Mouse (Mus musculus) layer of hippocampus, adult 9-10 months (tissue): ENCODE results near the gene Adra1d.

Source experiments
- DNase-seq: peaks from one replicate; pipeline ENCODE4 v3.0.0; 2022; ENCODE audit warnings: low spot score

Gene Adra1d

GRCm38 (mm10) chr2:131561891-131562585 lies at the start of gene Adra1d:
Adra1d (minus strand) TSS chr2:131562283.
- no peak for DNase-seq

GRCm38 (mm10) chr2:131601881-131602280 lies 39.8 kb upstream of the Adra1d start:
- DNase-seq, result no peak

GRCm38 (mm10) chr2:131594871-131595270 lies 32.8 kb upstream of the Adra1d start:
- no peak for DNase-seq

DNA sequence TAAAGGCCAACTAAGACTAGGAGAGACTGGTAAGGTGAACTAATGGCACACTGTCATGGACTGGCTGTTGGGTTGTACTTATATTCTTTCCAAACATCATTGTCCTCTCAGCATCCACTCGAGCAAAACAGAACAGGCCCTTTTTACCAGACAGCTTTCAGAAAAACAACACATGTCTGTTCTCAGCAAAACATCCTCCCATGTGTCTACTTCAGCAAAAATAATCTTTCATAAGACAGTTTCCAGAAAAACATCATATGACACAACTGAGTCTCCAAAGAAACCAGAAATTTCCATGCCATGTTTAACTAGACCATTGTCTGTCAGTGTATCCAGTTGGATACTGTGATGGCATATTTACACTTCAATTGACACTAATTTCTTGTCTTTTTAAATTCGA lies 25.4 kb upstream of the Adra1d start:
- peak; percentile 26 for DNase-seq

GRCm38 (mm10) chr2:131581506-131581905 lies 19.4 kb upstream of the Adra1d start:
- no peak for DNase-seq

- DNase-seq, result no peak
These were observed 571 bp upstream of the Adra1d start for GRCm38 (mm10) chr2:131562586-131563122.

DNA sequence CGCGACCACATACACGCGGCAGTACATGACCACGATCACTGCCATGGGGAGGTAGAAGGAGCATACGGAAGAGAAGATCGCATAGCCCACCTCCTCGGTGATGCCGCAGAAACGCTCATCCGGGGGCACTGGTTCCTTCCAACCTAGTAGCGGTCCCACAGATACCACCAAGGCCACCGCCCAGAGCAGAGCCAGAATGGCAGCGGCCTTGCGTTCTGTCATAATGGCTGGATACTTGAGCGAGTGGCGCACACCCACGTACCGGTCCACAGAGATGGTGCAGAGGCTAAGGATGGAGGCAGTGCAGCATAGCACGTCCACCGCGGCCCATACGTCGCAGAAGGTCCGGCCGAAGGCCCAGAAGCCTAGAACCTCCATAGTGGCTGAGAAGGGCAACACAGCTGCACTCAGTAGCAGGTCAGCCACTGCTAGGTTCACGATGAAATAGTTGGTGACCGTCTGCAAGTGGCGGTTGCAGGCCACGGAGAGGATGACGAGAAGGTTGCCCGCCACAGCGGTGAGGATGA lies 676 bp downstream of the Adra1d start:
- DNase-seq, result no peak

- no peak for DNase-seq
These were observed 1.7 kb downstream of the Adra1d start for GRCm38 (mm10) chr2:131560205-131560919.

GRCm38 (mm10) chr2:131557896-131558295 lies 4.2 kb downstream of the Adra1d start:
- DNase-seq, result no peak

GRCm38 (mm10) chr2:131552736-131553400 lies 9.2 kb downstream of the Adra1d start:
- DNase-seq, result no peak

GRCm38 (mm10) chr2:131551701-131552620 lies 10.1 kb downstream of the Adra1d start:
- DNase-seq, result no peak

- no peak for DNase-seq
These were observed 11.2 kb downstream of the Adra1d start for GRCm38 (mm10) chr2:131550906-131551305.

DNA sequence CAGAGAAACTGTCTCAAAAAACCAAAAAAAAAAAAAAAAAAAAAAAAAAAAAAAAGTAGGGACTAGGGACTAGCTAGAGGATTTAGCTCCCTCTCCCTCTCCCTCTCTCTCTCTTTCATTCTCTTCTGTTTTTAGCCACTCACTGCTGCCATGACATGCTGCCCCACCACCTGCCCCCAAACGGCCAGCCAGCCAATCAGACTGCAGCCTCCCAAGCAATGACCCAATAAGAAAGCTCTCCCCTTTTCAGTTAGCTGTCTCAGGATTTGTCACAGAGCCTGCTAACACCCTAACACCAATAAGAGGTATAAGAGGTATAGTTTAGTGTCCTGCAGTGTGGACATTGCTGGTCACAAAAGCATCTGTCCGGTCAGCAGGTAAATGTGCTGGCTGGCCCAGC lies 11.6 kb downstream of the Adra1d start:
- DNase-seq, result no peak

DNA sequence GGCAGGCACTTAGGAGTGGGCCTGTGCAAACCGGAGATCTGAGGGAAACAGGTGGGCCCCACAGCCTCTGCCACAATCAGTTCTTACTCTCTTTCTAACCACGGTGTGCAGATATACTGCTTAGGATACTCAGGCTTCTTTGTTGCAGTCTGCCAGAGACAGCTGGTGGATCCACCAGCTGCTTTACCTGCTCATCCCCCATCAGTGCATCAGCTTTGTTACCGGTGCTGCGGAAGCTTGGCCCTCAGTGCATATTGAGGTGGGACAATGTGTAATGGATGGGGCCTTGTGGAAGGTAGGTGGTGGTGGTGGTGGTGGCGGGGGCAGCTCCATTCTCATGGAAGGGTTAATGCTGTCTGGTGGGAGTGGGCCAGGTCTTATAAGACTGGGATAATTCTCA lies 13.0 kb downstream of the Adra1d start:
- DNase-seq, result no peak

- DNase-seq, result no peak
These were observed 13.8 kb downstream of the Adra1d start for GRCm38 (mm10) chr2:131548330-131548729.

GRCm38 (mm10) chr2:131546745-131547408 lies 15.2 kb downstream of the Adra1d start:
- no peak for DNase-seq

- no peak for DNase-seq
These were observed 15.8 kb downstream of the Adra1d start for GRCm38 (mm10) chr2:131546308-131546700.

- DNase-seq, result no peak
These were observed 16.4 kb downstream of the Adra1d start for GRCm38 (mm10) chr2:131545386-131546307.

DNA sequence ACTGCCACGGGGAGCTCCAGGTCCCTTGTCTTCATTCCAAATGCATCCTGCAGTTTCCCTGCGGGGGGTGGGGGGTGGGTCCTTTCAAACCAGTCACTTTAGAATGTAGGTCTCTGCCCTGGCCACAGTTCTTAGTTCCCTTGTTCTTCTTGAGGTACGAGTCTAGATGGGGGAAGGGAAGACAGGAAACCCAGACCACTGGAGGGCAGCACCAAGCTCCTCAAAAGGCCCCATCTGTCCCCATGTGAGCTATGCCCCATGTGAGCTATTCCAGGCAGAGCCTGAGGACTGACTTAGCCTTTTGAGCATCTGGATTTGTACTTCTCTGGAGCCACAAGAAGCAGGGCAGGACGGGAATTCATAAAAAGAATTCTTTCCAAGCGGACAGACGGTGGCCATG lies 19.6 kb downstream of the Adra1d start:
- DNase-seq, result no peak

GRCm38 (mm10) chr2:131541686-131542085 lies 20.4 kb downstream of the Adra1d start:
- DNase-seq, result no peak
